Mouse (Mus musculus): ENCODE results near the gene Zc3h8. TPM values are rescaled to one million over a fixed set of nuclear protein-coding genes. Genes with fewer than 3 reads are reported as not detected.

Gene Zc3h8
- 7.2 and 7.6 TPM in 2 replicates for polyA plus RNA-seq (2014; fragmentation: Nextera tagmentation; extraction: Ambion mirVana)

- Histone ChIP-seq H3K9ac (ENCODE audit: low read length) (peak within 1 kb of the TSS; percentile 73), H3K27me3 (ENCODE audit: control insufficient read depth, insufficient read depth, low read length) (no peaks in the 10 kb centered on the region), H3K4me2 (ENCODE audit: low read length) (peak within 1 kb of the TSS; percentile 76), H3K9me3 (ENCODE audit: control insufficient read depth, low read length) (no peaks in the 10 kb centered on the region), H3K27ac (replicated peaks in 1 of 2; ENCODE audit: control insufficient read depth in 1 of 2, insufficient read depth in 1 of 2, low read depth in 2 of 2, low read length in 2 of 2) (peak within 1 kb of the TSS; percentile 76 to 79), H3K4me1 (ENCODE audit: control insufficient read depth in 2 of 2, insufficient read depth in 2 of 2, low read length in 2 of 2) (peaks cover 0 to 6% of the 10 kb centered on the region in 2 experiments; a peak in 2 of 4 replicates), H3K4me3 (ENCODE audit: control insufficient read depth in 1 of 2, insufficient read depth in 1 of 2, low read depth in 1 of 2, low read length in 2 of 2) (peak within 1 kb of the TSS; percentile 61 to 65), H3K36me3 (ENCODE audit: control insufficient read depth, insufficient read depth, low read length) (peaks cover 7% of the 10 kb centered on the region; the same call in 1 of the 2 replicates)
- peak; percentile 92 for ATAC-seq (ENCODE audit: insufficient number of reproducible peaks, insufficient read depth, low FRiP score, low read depth)
- WGBS: 2% methylated on average over 65 of the region's 65 CpGs
Measured at GRCm38 (mm10) chr2:128943538-128944528, at the start of gene Zc3h8. Zc3h8 (minus strand) TSS chr2:128944077.

GRCm38 (mm10) chr2:128984746-128985145 is 40.9 kb upstream of the Zc3h8 start:
- no peaks in the 10 kb centered on the region for H3K27me3 ChIP-seq (ENCODE audit: control insufficient read depth, insufficient read depth, low read length)
- H3K4me2 ChIP-seq (ENCODE audit: low read length): no peak overlapping the region
- H3K36me3 ChIP-seq (ENCODE audit: control insufficient read depth, insufficient read depth, low read length): no peaks in the 10 kb centered on the region
- no peaks in the 10 kb centered on the region for H3K9me3 ChIP-seq (ENCODE audit: control insufficient read depth, low read length)
- H3K27ac ChIP-seq (replicated peaks in 1 of 2; ENCODE audit: control insufficient read depth in 1 of 2, insufficient read depth in 1 of 2, low read depth in 2 of 2, low read length in 2 of 2): no peak overlapping the region
- no peak overlapping the region for H3K4me3 ChIP-seq (ENCODE audit: control insufficient read depth in 1 of 2, insufficient read depth in 1 of 2, low read depth in 1 of 2, low read length in 2 of 2)
- no peak for ATAC-seq (ENCODE audit: insufficient number of reproducible peaks, insufficient read depth, low FRiP score, low read depth)
- H3K4me1 ChIP-seq (ENCODE audit: control insufficient read depth in 2 of 2, insufficient read depth in 2 of 2, low read length in 2 of 2): no peaks in the 10 kb centered on the region; a peak in 1 of 4 replicates
- no peak overlapping the region for H3K9ac ChIP-seq (ENCODE audit: low read length)
- WGBS: 82% methylated on average over 3 of the region's 3 CpGs

- no peaks in the 10 kb centered on the region for H3K36me3 ChIP-seq (ENCODE audit: control insufficient read depth, insufficient read depth, low read length)
- WGBS: 72% methylated on average over 4 of the region's 4 CpGs
- H3K27ac ChIP-seq (replicated peaks in 1 of 2; ENCODE audit: control insufficient read depth in 1 of 2, insufficient read depth in 1 of 2, low read depth in 2 of 2, low read length in 2 of 2): no peak overlapping the region
- H3K4me2 ChIP-seq (ENCODE audit: low read length): no peak overlapping the region
- no peak overlapping the region for H3K9ac ChIP-seq (ENCODE audit: low read length)
- no peak overlapping the region for H3K4me3 ChIP-seq (ENCODE audit: control insufficient read depth in 1 of 2, insufficient read depth in 1 of 2, low read depth in 1 of 2, low read length in 2 of 2)
- H3K27me3 ChIP-seq (ENCODE audit: control insufficient read depth, insufficient read depth, low read length): no peaks in the 10 kb centered on the region
- H3K4me1 ChIP-seq (ENCODE audit: control insufficient read depth in 2 of 2, insufficient read depth in 2 of 2, low read length in 2 of 2): no peaks in the 10 kb centered on the region
- H3K9me3 ChIP-seq (ENCODE audit: control insufficient read depth, low read length): no peaks in the 10 kb centered on the region
- ATAC-seq (ENCODE audit: insufficient number of reproducible peaks, insufficient read depth, low FRiP score, low read depth): no peak
Measured at GRCm38 (mm10) chr2:128975572-128975971, 31.7 kb upstream of the Zc3h8 start.

GRCm38 (mm10) chr2:128972301-128972700 is 28.4 kb upstream of the Zc3h8 start:
- Histone ChIP-seq H3K9ac (ENCODE audit: low read length) (no peak overlapping the region), H3K4me2 (ENCODE audit: low read length) (no peak overlapping the region), H3K27ac (replicated peaks in 1 of 2; ENCODE audit: control insufficient read depth in 1 of 2, insufficient read depth in 1 of 2, low read depth in 2 of 2, low read length in 2 of 2) (no peak overlapping the region), H3K36me3 (ENCODE audit: control insufficient read depth, insufficient read depth, low read length) (no peaks in the 10 kb centered on the region), H3K4me1 (ENCODE audit: control insufficient read depth in 2 of 2, insufficient read depth in 2 of 2, low read length in 2 of 2) (0 out of 4 replicates have a peak, but pooled peaks cover 0 to 3% of the 10 kb centered on the region in 2 experiments), H3K9me3 (ENCODE audit: control insufficient read depth, low read length) (no peaks in the 10 kb centered on the region), H3K4me3 (ENCODE audit: control insufficient read depth in 1 of 2, insufficient read depth in 1 of 2, low read depth in 1 of 2, low read length in 2 of 2) (no peak overlapping the region), H3K27me3 (ENCODE audit: control insufficient read depth, insufficient read depth, low read length) (no peaks in the 10 kb centered on the region)
- ATAC-seq (ENCODE audit: insufficient number of reproducible peaks, insufficient read depth, low FRiP score, low read depth): no peak

GRCm38 (mm10) chr2:128968475-128969083 is 24.7 kb upstream of the Zc3h8 start:
- ATAC-seq (ENCODE audit: insufficient number of reproducible peaks, insufficient read depth, low FRiP score, low read depth): no peak
- peak overlapping the region; percentile 100 for H3K9ac ChIP-seq (ENCODE audit: low read length)
- H3K36me3 ChIP-seq (ENCODE audit: control insufficient read depth, insufficient read depth, low read length): no peaks in the 10 kb centered on the region
- peak overlapping the region; percentile 68 for H3K4me2 ChIP-seq (ENCODE audit: low read length)
- H3K9me3 ChIP-seq (ENCODE audit: control insufficient read depth, low read length): no peaks in the 10 kb centered on the region
- H3K27me3 ChIP-seq (ENCODE audit: control insufficient read depth, insufficient read depth, low read length): no peaks in the 10 kb centered on the region
- H3K4me3 ChIP-seq (ENCODE audit: control insufficient read depth in 1 of 2, insufficient read depth in 1 of 2, low read depth in 1 of 2, low read length in 2 of 2): peak overlapping the region in 1 of 2 experiments; percentile 94; a peak in 2 of 4 replicates
- peaks cover 2 to 10% of the 10 kb centered on the region in 2 experiments; a peak in 3 of 4 replicates for H3K4me1 ChIP-seq (ENCODE audit: control insufficient read depth in 2 of 2, insufficient read depth in 2 of 2, low read length in 2 of 2)
- peak overlapping the region in 1 of 2 experiments; percentile 100; a peak in 1 of 4 replicates for H3K27ac ChIP-seq (replicated peaks in 1 of 2; ENCODE audit: control insufficient read depth in 1 of 2, insufficient read depth in 1 of 2, low read depth in 2 of 2, low read length in 2 of 2)

- peaks cover 2 to 10% of the 10 kb centered on the region in 2 experiments; a peak in 3 of 4 replicates for H3K4me1 ChIP-seq (ENCODE audit: control insufficient read depth in 2 of 2, insufficient read depth in 2 of 2, low read length in 2 of 2)
- under 1% methylated on average over 80 of the region's 80 CpGs for WGBS
- no peaks in the 10 kb centered on the region for H3K27me3 ChIP-seq (ENCODE audit: control insufficient read depth, insufficient read depth, low read length)
- H3K36me3 ChIP-seq (ENCODE audit: control insufficient read depth, insufficient read depth, low read length): no peaks in the 10 kb centered on the region
- peak within 1 kb of the TSS; percentile 68 to 94 for H3K4me3 ChIP-seq (ENCODE audit: control insufficient read depth in 1 of 2, insufficient read depth in 1 of 2, low read depth in 1 of 2, low read length in 2 of 2)
- H3K27ac ChIP-seq (replicated peaks in 1 of 2; ENCODE audit: control insufficient read depth in 1 of 2, insufficient read depth in 1 of 2, low read depth in 2 of 2, low read length in 2 of 2): peak within 1 kb of the TSS; percentile 98 to 100
- peak; percentile 79 for ATAC-seq (ENCODE audit: insufficient number of reproducible peaks, insufficient read depth, low FRiP score, low read depth)
- peak within 1 kb of the TSS; percentile 68 for H3K4me2 ChIP-seq (ENCODE audit: low read length)
- no peaks in the 10 kb centered on the region for H3K9me3 ChIP-seq (ENCODE audit: control insufficient read depth, low read length)
- peak within 1 kb of the TSS; percentile 100 for H3K9ac ChIP-seq (ENCODE audit: low read length)
Measured at GRCm38 (mm10) chr2:128967661-128968441, 24.0 kb upstream of the Zc3h8 start, which contains the start of gene Gm10762. Gm10762 (minus strand) TSS chr2:128967725.

Data from heart, embryonic 14.5 days (tissue).